Mouse (Mus musculus) heart, postnatal 0 days (tissue): ENCODE results near the gene Hipk2. TPM values are rescaled to one million over a fixed set of nuclear protein-coding genes. Genes with fewer than 3 reads are reported as not detected.
A peak's percentile ranks its signal among the peaks of the same experiment; 100 is the strongest.

Source experiments
- ATAC-seq: fragments of 200-750 bp; cut with Nextera tagmentation; 2 replicates; pipeline ENCODE4 v1.8.0; 2017; ENCODE audit warnings: low read depth, moderate number of reproducible peaks, moderate library complexity; ENCODE audit not compliant: insufficient read depth
- DNase-seq: peaks from one replicate; pipeline ENCODE4 v3.0.0-alpha.2; 2016; ENCODE audit warnings: low spot score
- H3K27ac ChIP-seq: fragments of 300-500 bp; sonication (generic); 2 replicates; pipeline ENCODE4 v1.5.1; 2014; ENCODE audit warnings: low read depth, mild to moderate bottlenecking
- H3K27me3 ChIP-seq: fragments of 300-500 bp; sonication (generic); 2 replicates; pipeline ENCODE4 v1.6.1; 2014; ENCODE audit warnings: low read length, mixed read lengths; ENCODE audit not compliant: control insufficient read depth, insufficient read depth
- H3K36me3 ChIP-seq: fragments of 300-500 bp; sonication (generic); replicated peaks from 2 replicates; pipeline ENCODE4 v1.6.1; 2014; ENCODE audit warnings: low read length, mixed read lengths; ENCODE audit not compliant: control insufficient read depth, insufficient read depth
- H3K4me1 ChIP-seq: fragments of 300-500 bp; sonication (generic); 2 replicates; pipeline ENCODE4 v1.6.1; 2014; ENCODE audit warnings: antibody characterized with exemption; ENCODE audit not compliant: control insufficient read depth, insufficient read depth
- H3K4me2 ChIP-seq: fragments of 300-500 bp; sonication (generic); 2 replicates; pipeline ENCODE4 v1.6.1; 2014; ENCODE audit warnings: low read depth, mild to moderate bottlenecking, low read length, moderate library complexity
- H3K4me3 ChIP-seq: fragments of 300-500 bp; sonication (generic); 2 replicates; pipeline ENCODE4 v1.5.1; 2014; ENCODE audit warnings: low read depth, low read length
- H3K9ac ChIP-seq: fragments of 300-500 bp; sonication (generic); replicated peaks from 2 replicates; pipeline ENCODE4 v1.6.1; 2014; ENCODE audit warnings: low read depth, low read length, mixed read lengths
- H3K9me3 ChIP-seq: fragments of 300-500 bp; sonication (generic); replicated peaks from 2 replicates; pipeline ENCODE4 v1.6.1; 2016; ENCODE audit warnings: low read length; ENCODE audit not compliant: control insufficient read depth
- CTCF ChIP-seq: IDR thresholded peaks from 2 replicates; pipeline ENCODE4 v1.5.1; 2016; ENCODE audit warnings: antibody characterized with exemption, control low read depth, low read depth
- EP300 ChIP-seq: IDR thresholded peaks from 2 replicates; pipeline ENCODE4 v1.6.1; 2016; ENCODE audit warnings: antibody characterized with exemption, low read depth
- WGBS: fragments of 180-500 bp; shearing (Covaris S2); extraction: QIAGEN DNeasy Blood & Tissue Kit; methylation state at CpG from one replicate; pipeline ENCODE4 v1.1.7; 2014; 5-methylcytosine and 5-hydroxymethylcytosine counted together
- polyA plus RNA-seq: library from polyadenylated mRNA; unstranded; fragments of >200 nt; fragmentation: Nextera tagmentation; extraction: Ambion mirVana; gene quantifications from 2 replicates; pipeline ENCODE4 v1.2.1, GENCODE M21; 2015
- total RNA-seq: library from RNA; depleted of rRNA; stranded (reverse); fragments of >200 nt; gene quantifications from 2 replicates; pipeline ENCODE4 v1.2.3, GENCODE M21; 2014; ENCODE audit warnings: low replicate concordance

Gene Hipk2
- total and polyA plus RNA-seq, 2 experiments from 2014 or later: 9.8 to 45.0 TPM

DNA sequence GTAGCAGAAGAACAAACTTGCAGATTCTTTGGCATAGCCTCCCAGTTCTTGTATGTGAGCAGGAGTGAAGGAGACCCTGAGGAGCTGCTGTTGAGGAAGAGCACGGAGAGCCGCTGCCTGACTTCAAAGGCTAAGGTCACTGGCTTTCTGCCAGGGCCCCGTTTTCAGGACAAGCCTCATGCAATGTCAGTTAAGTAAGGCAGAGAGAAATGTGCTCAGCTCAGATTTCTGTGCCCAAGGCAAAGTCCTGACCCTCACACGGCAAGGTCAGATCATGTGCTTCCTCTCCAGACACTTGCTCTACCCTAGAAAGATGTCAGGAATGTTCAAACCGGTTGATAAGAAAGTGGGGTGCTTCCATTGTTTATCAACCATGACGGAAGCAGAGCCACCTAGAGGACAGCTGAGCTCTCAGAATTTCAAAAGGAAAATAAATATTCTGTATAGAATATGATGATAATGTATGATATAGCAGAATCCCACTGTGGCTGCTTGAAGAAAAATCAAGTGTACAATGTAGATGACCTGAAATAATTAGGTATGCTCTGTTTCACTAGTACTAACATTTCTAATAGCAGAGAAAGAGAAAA, 173.1 kb downstream of the Hipk2 start:
- Histone ChIP-seq H3K9ac (no peak overlapping the region), H3K27ac (peak overlapping the region; percentile 82), H3K4me2 (no peak overlapping the region), H3K4me3 (no peak overlapping the region), H3K9me3 (no peaks in the 10 kb centered on the region), H3K27me3 (no peaks in the 10 kb centered on the region), H3K36me3 (peaks cover 50% of the 10 kb centered on the region), H3K4me1 (peaks cover 26% of the 10 kb centered on the region)
- TF ChIP-seq CTCF: no peak
- 0 out of 2 replicates have a peak, but pooled peaks have one; percentile 23 for TF ChIP-seq EP300
- ATAC-seq: peak; percentile 33
- DNase-seq: peak; percentile 36
- 8% methylated on average over 6 of the region's 6 CpGs for WGBS

DNA sequence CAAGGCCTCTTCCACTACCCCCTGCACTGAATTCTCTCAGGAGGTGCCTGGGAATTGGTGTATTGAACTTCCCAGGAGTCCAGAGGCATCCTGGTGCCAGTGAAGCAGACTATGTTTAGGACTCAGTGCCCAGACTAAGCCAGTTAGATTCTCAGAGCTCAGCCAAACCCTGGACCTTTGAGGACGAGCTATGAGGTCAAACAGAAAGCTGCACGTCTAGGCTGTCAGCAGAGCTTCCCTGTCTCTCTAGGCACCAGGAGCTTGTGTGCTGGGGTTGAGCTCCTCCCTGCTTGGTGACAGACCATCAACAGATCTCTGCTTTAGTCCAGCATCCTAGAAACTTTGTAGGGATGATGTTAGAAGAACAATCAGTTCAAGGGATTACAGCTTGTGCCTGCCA, 174.5 kb downstream of the Hipk2 start:
- TF ChIP-seq EP300 (no peak), CTCF (no peak)
- Histone ChIP-seq H3K9me3 (no peaks in the 10 kb centered on the region), H3K4me3 (no peak overlapping the region), H3K36me3 (peaks cover 52% of the 10 kb centered on the region), H3K27me3 (no peaks in the 10 kb centered on the region), H3K9ac (no peak overlapping the region), H3K4me2 (no peak overlapping the region), H3K4me1 (peaks cover 26% of the 10 kb centered on the region), H3K27ac (no peak overlapping the region)
- DNase-seq: no peak
- WGBS: 26% methylated on average over 2 of the region's 2 CpGs
- ATAC-seq: no peak

DNA sequence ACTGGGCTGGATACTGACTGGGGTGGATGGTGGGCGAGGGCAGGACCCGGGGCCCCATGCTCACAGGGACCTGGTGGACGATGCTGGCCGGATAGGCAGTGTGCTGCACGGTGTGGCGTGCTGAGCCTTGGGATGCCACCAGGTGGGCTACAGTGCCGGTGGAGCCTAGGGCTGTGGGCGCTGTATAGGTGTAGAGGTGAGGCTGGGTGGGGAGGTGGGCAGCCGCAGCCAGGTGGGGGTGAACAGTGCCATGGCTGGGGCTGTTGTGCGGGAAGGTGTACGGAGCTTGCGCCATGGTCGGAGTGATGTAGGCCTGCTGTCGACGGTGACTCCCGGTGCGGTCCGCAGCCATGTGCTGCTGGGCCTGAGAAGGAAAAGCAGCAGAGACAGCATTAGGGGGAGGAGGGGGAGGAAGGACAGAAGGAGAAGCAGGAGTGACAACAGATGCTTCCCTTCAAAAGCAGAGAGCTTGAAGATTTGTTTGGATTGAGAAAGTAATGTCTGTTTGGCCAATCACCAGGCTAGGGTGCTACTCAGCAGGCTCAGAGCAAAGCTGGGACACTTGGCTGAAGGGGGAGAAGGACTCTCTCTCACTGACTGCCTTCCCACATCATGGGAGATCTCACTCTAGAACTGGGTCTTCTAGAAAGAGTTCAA, 177.6 kb downstream of the Hipk2 start:
- Histone ChIP-seq H3K4me2 (no peak overlapping the region), H3K4me1 (peaks cover 13% of the 10 kb centered on the region), H3K4me3 (no peak overlapping the region), H3K36me3 (peaks cover 57% of the 10 kb centered on the region), H3K27me3 (no peaks in the 10 kb centered on the region), H3K9me3 (no peaks in the 10 kb centered on the region), H3K27ac (no peak overlapping the region), H3K9ac (no peak overlapping the region)
- DNase-seq (no peak), ATAC-seq (no peak)
- 92% methylated on average over 18 of the region's 18 CpGs for WGBS
- no peak for TF ChIP-seq EP300
- no peak for TF ChIP-seq CTCF

DNA sequence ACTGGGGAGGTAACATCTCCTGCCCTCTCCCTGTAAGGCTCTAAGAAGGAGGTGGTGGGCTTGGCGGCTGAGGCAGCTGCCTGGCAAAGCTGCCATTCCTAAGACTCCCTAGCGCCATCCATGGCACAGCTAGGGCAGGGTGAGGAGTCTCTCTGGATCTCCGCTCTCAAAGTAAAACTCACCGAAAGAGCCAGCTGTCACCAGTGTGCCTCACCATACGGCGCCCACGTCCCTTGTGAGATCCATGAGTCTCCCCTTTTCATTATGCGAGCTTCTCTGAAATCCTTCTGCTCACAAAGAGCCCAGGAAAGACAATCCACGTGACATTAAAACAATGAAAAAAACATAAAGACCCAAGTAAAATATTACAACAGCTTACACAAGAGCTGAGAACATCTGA, 179.4 kb downstream of the Hipk2 start:
- Histone ChIP-seq H3K36me3 (peaks cover 44% of the 10 kb centered on the region), H3K4me3 (no peak overlapping the region), H3K9me3 (no peaks in the 10 kb centered on the region), H3K4me2 (no peak overlapping the region), H3K27ac (no peak overlapping the region), H3K4me1 (no peaks in the 10 kb centered on the region), H3K9ac (no peak overlapping the region), H3K27me3 (no peaks in the 10 kb centered on the region)
- WGBS: 91% methylated on average over 9 of the region's 9 CpGs
- no peak for TF ChIP-seq CTCF
- no peak for TF ChIP-seq EP300
- DNase-seq: no peak
- no peak for ATAC-seq

DNA sequence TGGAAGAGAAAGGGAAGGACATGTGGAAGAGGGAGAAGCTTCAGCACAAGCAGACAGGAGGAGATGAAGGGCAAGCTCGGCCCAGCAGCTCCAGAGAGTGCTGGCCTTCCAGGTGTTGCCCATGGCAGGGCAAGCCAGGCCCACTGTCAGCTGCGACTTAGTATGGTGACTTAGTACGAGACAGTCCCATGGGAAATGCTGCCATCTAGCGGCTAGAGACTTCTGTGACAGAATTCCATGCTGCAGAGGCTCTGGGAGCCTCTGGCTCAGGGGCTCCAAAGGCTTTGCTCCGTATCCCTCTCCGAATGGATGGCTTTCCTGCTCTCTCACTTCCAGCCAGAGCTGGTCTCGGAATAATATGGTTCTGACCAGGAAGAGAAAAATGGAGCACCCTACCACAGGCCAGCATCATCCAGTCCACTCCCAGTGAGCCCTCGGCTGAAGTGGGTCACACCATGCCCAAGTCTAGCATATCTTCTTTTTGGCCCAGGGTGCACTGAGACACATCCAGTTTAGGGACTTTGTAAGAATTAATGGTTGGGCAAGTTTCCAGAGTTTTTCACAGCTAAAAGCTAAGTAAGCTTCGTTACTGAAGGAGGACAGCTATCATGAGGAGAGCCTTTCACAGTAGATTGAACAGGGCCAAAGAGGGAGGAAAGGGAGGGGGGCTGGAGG, 180.4 kb downstream of the Hipk2 start:
- TF ChIP-seq CTCF: peak; percentile 85
- TF ChIP-seq EP300: no peak
- H3K27me3 ChIP-seq: no peaks in the 10 kb centered on the region
- no peak overlapping the region for H3K4me2 ChIP-seq
- no peak overlapping the region for H3K27ac ChIP-seq
- peak; percentile 77 for ATAC-seq
- H3K4me3 ChIP-seq: no peak overlapping the region
- H3K9me3 ChIP-seq: no peaks in the 10 kb centered on the region
- 29% methylated on average over 9 of the region's 9 CpGs for WGBS
- H3K36me3 ChIP-seq: peaks cover 39% of the 10 kb centered on the region
- H3K9ac ChIP-seq: no peak overlapping the region
- peak; percentile 75 for DNase-seq
- no peaks in the 10 kb centered on the region for H3K4me1 ChIP-seq
